Mouse (Mus musculus): ENCODE results near the gene Myh14.

Gene Myh14

GRCm38 (mm10) chr7:44602443-44602842 lies 68.2 kb downstream of the Myh14 start:
- DNase-seq (ENCODE audit: extremely low read depth, low read depth), result no peak

- no peak for DNase-seq (ENCODE audit: extremely low read depth, low read depth)
These were observed 69.0 kb downstream of the Myh14 start for GRCm38 (mm10) chr7:44601646-44602045.

GRCm38 (mm10) chr7:44600691-44601262 lies 69.9 kb downstream of the Myh14 start:
- no peak for DNase-seq (ENCODE audit: extremely low read depth, low read depth)

GRCm38 (mm10) chr7:44598336-44598735 lies 72.3 kb downstream of the Myh14 start:
- no peak for DNase-seq (ENCODE audit: extremely low read depth, low read depth)

GRCm38 (mm10) chr7:44597666-44598065 lies 73.0 kb downstream of the Myh14 start:
- no peak for DNase-seq (ENCODE audit: extremely low read depth, low read depth)

GRCm38 (mm10) chr7:44596996-44597538 lies 73.6 kb downstream of the Myh14 start:
- no peak for DNase-seq (ENCODE audit: extremely low read depth, low read depth)

GRCm38 (mm10) chr7:44596051-44596450 lies 74.6 kb downstream of the Myh14 start:
- DNase-seq (ENCODE audit: extremely low read depth, low read depth), result no peak

- no peak for DNase-seq (ENCODE audit: extremely low read depth, low read depth)
These were observed 75.5 kb downstream of the Myh14 start for GRCm38 (mm10) chr7:44595131-44595561.

- no peak for DNase-seq (ENCODE audit: extremely low read depth, low read depth)
These were observed 76.4 kb downstream of the Myh14 start for GRCm38 (mm10) chr7:44594291-44594690.

GRCm38 (mm10) chr7:44593775-44594174 lies 76.9 kb downstream of the Myh14 start:
- DNase-seq (ENCODE audit: extremely low read depth, low read depth), result no peak

- no peak for DNase-seq (ENCODE audit: extremely low read depth, low read depth)
These were observed 77.6 kb downstream of the Myh14 start for GRCm38 (mm10) chr7:44593051-44593450.

- DNase-seq (ENCODE audit: extremely low read depth, low read depth), result no peak
These were observed 79.1 kb downstream of the Myh14 start for GRCm38 (mm10) chr7:44591348-44592116.

- DNase-seq (ENCODE audit: extremely low read depth, low read depth), result no peak
These were observed 80.0 kb downstream of the Myh14 start, which contains the start of gene Kcnc3 for GRCm38 (mm10) chr7:44590402-44591347. Gene Kcnc3 (plus strand): TSS chr7:44590664.

GRCm38 (mm10) chr7:44589946-44590345 lies 80.7 kb downstream of the Myh14 start:
- no peak for DNase-seq (ENCODE audit: extremely low read depth, low read depth)

- DNase-seq (ENCODE audit: extremely low read depth, low read depth), result no peak
These were observed 81.5 kb downstream of the Myh14 start for GRCm38 (mm10) chr7:44589149-44589548.

GRCm38 (mm10) chr7:44588338-44588737 lies 82.3 kb downstream of the Myh14 start:
- DNase-seq (ENCODE audit: extremely low read depth, low read depth), result no peak

- DNase-seq (ENCODE audit: extremely low read depth, low read depth), result no peak
These were observed 83.0 kb downstream of the Myh14 start for GRCm38 (mm10) chr7:44587676-44588075.

- DNase-seq (ENCODE audit: extremely low read depth, low read depth), result no peak
These were observed 83.7 kb downstream of the Myh14 start for GRCm38 (mm10) chr7:44586930-44587329.

GRCm38 (mm10) chr7:44586518-44586917 lies 84.1 kb downstream of the Myh14 start:
- DNase-seq (ENCODE audit: extremely low read depth, low read depth), result no peak

- no peak for DNase-seq (ENCODE audit: extremely low read depth, low read depth)
These were observed 85.0 kb downstream of the Myh14 start for GRCm38 (mm10) chr7:44585606-44586005.

- no peak for DNase-seq (ENCODE audit: extremely low read depth, low read depth)
These were observed 85.7 kb downstream of the Myh14 start for GRCm38 (mm10) chr7:44584921-44585320.
